Mouse (Mus musculus) embryo, embryonic 11 days (tissue): Measurements from ENCODE around the gene Gm21874.
"Not testable (repeated sequence)": the region's sequence is repeated elsewhere in the genome, so short reads cannot be mapped to it uniquely, and the experiment has no call there.

ENCODE experiments used
- DNase-seq: peaks from one replicate; pipeline ENCODE4 v3.0.0-alpha.2; 2015

Gm21874 gene

GRCm38 (mm10) chrY:9416048-9416447, at the start of gene Gm21874:
TSS of gene Gm21874 (minus strand) at chrY:9416148.
- not testable (repeated sequence) for DNase-seq
